Mouse (Mus musculus): ENCODE measurements around the gene Kndc1.

The Kndc1 gene

GRCm38 (mm10) chr7:139894655-139895557 is at the start of gene Kndc1:
Kndc1 (plus strand) TSS chr7:139894696.
- no peak for DNase-seq (ENCODE audit: low spot score)

- DNase-seq (ENCODE audit: low spot score): no peak
Measured at GRCm38 (mm10) chr7:139845101-139845500, 49.4 kb upstream of the Kndc1 start.

- DNase-seq (ENCODE audit: low spot score): no peak
Measured at GRCm38 (mm10) chr7:139850152-139850551, 44.3 kb upstream of the Kndc1 start.

GRCm38 (mm10) chr7:139850677-139851076 is 43.8 kb upstream of the Kndc1 start:
- DNase-seq (ENCODE audit: low spot score): no peak

GRCm38 (mm10) chr7:139851098-139851497 is 43.4 kb upstream of the Kndc1 start:
- DNase-seq (ENCODE audit: low spot score): no peak

GRCm38 (mm10) chr7:139855261-139855660 is 39.2 kb upstream of the Kndc1 start:
- DNase-seq (ENCODE audit: low spot score): no peak

- DNase-seq (ENCODE audit: low spot score): peak; percentile 35
Measured at GRCm38 (mm10) chr7:139861411-139861810, 33.1 kb upstream of the Kndc1 start.

- no peak for DNase-seq (ENCODE audit: low spot score)
Measured at GRCm38 (mm10) chr7:139863076-139863475, 31.4 kb upstream of the Kndc1 start.

GRCm38 (mm10) chr7:139864253-139864652 is 30.2 kb upstream of the Kndc1 start:
- DNase-seq (ENCODE audit: low spot score): no peak

GRCm38 (mm10) chr7:139864871-139865270 is 29.6 kb upstream of the Kndc1 start:
- no peak for DNase-seq (ENCODE audit: low spot score)

- DNase-seq (ENCODE audit: low spot score): no peak
Measured at GRCm38 (mm10) chr7:139871014-139871413, 23.5 kb upstream of the Kndc1 start.

GRCm38 (mm10) chr7:139877167-139877792 is 17.2 kb upstream of the Kndc1 start:
- no peak for DNase-seq (ENCODE audit: low spot score)

- no peak for DNase-seq (ENCODE audit: low spot score)
Measured at GRCm38 (mm10) chr7:139878122-139878521, 16.4 kb upstream of the Kndc1 start.

- DNase-seq (ENCODE audit: low spot score): no peak
Measured at GRCm38 (mm10) chr7:139878621-139879020, 15.9 kb upstream of the Kndc1 start.

- no peak for DNase-seq (ENCODE audit: low spot score)
Measured at GRCm38 (mm10) chr7:139883545-139883944, 11.0 kb upstream of the Kndc1 start.

GRCm38 (mm10) chr7:139891779-139892178 is 2.7 kb upstream of the Kndc1 start:
- no peak for DNase-seq (ENCODE audit: low spot score)

GRCm38 (mm10) chr7:139896271-139896670 is 1.8 kb downstream of the Kndc1 start:
- DNase-seq (ENCODE audit: low spot score): no peak

- DNase-seq (ENCODE audit: low spot score): no peak
Measured at GRCm38 (mm10) chr7:139896796-139897195, 2.3 kb downstream of the Kndc1 start.

- no peak for DNase-seq (ENCODE audit: low spot score)
Measured at GRCm38 (mm10) chr7:139898606-139899005, 4.1 kb downstream of the Kndc1 start.

GRCm38 (mm10) chr7:139899505-139899904 is 5.0 kb downstream of the Kndc1 start:
- no peak for DNase-seq (ENCODE audit: low spot score)

- DNase-seq (ENCODE audit: low spot score): no peak
Measured at GRCm38 (mm10) chr7:139900456-139900855, 6.0 kb downstream of the Kndc1 start.

- DNase-seq (ENCODE audit: low spot score): no peak
Measured at GRCm38 (mm10) chr7:139900896-139901295, 6.4 kb downstream of the Kndc1 start.

GRCm38 (mm10) chr7:139901981-139902380 is 7.5 kb downstream of the Kndc1 start:
- DNase-seq (ENCODE audit: low spot score): no peak

Measured in ovary, postnatal 10 days (tissue).